Mouse (Mus musculus) neural tube, embryonic 10.5 days (tissue): ENCODE data around the gene Plbd2.

ENCODE experiments used
- DNase-seq: peaks from one replicate; pipeline ENCODE4 v3.0.0-alpha.2; 2017; ENCODE audit warnings: low spot score; ENCODE audit errors: extremely low spot score

Plbd2 gene

DNA sequence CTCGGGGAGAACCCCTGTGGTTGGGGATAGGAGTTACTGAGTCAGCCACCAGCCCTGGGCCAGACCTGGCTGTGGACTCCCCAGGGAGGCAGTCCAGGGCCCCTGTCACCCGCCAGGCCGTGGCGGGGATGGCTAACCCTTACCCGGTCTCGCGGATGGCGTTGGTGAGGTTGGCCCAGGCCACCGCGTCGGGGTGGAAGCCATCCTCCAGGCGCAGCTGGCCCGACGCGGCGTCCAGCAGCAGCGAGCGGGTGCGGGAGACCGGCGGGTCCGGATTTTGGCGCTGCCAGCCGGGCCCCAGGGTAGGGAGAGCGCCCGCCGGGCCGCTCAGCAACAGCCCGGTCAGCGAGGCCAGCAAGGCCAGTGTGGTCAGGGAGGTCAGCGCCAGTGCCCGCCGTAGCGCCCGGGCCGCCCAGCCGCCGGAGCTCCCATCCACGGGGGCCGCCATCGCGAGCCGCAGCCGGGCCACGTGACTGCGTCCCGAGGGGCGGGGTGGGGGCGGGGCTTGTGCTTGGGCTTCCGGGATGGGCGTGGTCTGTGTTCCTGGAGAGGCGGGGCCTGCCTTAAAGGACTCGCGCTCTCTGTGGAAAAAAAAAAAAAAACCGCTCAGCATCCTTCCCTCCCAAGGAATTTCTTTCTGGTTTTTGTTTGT is at the start of gene Plbd2:
TSS of gene Plbd2 (minus strand) at position 482 of the 652 bp plus-strand sequence.
- DNase-seq = peak; percentile 99

DNA sequence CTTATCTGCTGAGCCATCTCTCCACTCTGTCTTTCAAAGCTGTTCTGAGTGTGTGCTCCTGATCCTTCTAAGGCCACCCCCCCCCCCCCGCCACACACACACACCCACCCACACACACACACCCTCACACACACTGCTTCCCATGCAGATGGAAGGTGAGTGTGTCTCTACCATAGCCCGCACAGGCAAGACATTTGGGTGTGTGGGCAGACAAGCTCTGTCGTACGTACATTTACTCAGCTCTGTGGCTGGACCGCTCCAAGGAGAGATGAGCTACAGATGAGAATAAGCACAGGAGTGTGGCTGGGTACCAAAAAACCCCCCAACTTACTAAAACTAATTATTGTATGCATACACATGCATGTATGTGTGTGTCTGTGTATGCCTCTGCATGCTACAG is 47.2 kb upstream of the Plbd2 start:
- no peak for DNase-seq

DNA sequence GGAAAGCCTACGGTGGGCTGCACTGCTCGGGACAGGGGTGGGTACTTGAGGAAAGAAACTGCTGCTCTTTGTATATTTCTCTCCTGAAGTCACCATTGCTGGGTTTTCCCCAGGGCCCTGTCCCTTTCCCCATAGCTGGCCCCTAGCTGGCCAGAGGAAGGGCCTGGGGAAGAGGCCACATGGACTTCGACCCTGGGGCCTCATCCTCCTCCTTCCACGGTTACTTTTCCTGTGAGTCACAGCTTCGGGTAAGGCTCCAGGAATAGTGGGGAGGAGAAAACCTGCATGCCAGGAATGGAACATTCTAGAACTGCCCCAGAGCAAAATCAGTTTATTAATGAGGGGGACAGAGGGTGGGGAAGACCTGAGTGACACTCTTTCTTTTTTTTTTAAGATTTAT is 46.7 kb upstream of the Plbd2 start:
- no peak for DNase-seq

DNA sequence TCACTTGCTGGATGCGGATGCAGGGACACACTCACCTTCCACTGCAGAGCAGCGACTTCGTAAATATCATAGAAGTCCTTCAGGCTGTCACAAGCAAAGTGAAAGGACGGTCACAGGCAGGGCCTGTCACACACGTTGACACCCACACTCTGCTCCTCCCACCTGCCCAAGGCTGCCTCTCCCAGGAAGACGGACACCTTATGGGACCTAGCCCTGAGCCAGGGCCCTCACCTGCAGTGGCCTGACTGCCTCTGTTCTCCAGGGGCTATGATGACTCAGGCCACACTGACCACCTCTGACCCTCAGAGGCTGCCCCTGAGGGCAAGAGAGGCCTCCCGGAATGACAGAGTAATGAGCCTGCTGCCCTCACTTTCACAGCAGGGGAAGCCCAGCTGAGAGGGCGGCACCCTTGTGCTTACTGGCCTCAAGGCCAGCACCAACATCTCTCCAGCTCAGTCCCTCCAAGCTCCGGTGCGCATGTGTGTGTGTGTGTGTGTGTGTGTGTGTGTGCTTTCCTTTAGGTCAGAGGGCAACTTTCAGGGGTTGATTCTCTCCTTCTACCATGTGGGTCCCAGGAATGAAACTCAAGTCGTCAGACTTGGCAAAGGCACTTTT is 44.9 kb upstream of the Plbd2 start:
- no peak for DNase-seq

DNA sequence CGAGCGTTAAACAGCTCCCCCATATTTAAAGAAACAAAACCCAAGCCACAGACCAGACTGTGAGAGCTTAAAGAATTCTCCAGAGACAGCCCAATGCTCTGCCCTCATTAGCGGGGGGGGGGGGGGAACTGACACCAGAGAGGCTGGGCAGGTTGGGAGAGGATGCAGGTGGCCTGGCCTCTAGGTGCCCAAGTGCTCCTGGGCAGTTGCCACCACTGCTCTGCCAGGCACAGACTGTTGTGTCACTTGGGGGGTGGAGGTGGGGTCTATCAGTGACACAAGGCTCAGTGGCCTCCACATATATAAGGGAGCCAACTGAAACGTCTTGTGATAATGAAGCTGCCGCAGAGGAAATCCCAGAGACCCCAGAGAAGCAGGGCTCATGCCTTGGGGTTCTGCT is 33.2 kb upstream of the Plbd2 start:
- no peak for DNase-seq

DNA sequence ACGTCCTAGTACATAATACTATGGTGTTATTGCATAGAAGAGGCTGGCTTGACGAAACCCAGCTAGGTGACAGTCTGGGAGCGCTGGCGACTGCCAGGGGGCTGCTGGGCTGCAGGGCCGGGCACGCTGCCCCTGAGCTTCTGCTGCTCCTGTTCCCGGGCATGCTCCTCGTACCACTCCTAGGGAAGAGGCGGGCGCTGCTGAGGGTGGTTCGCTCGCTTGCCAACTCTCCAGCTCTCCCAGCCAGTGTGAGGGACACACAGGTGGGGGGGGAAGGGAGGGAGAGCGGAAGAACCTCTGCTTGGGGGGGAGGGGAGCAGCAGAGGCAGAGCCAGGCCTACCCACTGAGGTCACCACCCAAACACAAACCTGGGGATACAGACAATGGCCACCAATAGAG is 32.6 kb upstream of the Plbd2 start:
- DNase-seq = no peak

DNA sequence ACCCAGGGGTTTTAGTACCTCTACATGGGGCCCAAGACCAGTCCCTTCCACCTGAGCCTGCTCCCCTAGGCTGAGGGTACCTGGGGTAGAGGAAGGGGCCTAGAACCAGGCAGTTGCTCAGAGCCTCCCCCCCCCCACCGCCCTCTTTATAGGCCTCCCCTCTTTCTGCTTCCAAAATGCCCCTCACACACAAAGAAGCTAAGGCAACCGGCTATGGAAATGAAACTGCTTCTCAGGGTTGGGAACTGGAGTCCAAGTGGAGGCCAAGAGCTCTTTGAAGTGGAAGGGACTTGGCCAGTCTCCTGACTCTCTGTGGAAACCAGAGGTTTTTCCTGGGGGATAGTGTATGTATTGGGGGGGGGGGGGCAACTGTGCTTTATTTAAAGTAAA is 31.3 kb upstream of the Plbd2 start:
- DNase-seq = no peak

DNA sequence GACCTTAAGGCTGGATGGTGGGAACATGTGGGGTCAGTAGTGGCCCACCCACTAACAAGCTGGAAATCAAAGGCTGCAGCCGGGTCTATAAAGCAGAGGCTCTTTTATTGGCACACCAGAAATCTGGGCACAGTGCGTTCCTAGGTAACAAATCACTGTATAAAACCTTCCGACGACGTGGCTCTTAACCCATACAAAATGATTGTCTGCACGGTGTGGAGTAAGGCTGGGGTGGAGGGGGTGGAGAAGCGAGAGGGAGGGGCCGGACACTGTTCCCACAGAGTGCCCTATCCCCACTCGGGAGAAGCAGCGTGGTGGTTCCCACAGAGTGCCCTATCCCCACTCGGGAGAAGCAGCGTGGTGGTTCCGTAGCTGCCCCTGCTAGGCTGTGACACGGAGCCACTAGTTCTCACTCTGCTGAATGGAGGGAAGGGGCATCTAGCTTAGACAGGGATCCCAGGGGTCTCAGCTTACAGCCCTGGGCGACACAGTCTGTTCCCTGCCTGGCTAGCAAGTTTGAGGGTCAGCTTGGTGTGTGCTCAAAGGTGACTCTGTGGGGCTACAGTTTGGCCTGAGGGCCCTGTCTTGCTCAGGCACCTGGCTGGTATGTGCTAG is 30.8 kb upstream of the Plbd2 start:
- no peak for DNase-seq

DNA sequence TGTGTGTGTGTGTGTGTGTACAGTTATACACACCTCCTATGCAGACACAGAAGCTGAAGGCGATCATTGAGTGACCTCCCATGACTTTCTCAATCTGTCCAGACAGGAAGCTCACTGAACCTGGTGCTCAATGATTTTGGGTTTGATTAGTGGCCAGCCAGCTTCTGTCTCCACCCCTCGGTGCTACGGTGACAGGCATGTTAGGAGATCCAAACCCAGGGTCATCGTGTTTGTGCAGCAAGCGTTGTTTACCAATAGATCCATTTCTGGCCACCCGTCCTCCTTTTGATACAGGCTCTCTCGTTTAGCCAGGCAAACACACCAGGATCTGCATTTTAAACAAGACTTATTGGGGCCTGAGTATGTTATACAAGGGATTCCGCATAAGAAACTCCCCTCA is 28.2 kb upstream of the Plbd2 start:
- no peak for DNase-seq

DNA sequence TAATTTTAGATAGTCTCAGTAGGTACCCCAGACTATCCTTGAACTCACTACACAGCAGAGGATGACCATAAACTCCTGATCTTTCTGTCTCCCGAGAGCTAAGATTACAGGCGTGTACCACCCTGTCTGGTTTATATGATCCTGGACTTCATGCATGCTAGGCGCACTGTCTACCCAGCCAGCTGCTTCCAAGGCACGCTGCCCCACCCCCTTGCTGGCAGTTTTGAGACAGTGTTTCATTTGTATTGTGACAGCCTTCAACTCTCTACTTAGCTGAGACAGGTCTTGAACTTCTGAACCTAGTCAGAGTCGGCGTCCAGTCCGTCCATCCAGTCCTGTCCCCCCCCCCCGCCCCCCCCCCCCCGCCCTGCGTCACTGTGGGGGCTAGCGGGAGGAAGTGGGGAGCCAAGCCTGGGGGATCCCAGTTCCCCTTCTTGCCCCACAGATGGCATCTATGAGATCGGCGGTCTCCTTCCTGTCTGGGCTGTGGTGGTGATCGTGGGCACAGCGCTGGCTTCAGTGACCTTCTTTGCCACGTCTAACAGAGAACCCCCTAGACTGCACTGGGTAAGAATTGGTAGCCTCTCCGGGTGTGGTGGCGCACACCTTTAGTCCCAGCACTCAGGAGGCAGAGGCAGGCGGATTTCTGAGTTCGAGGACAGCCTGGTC is 24.0 kb upstream of the Plbd2 start:
- DNase-seq = no peak

DNA sequence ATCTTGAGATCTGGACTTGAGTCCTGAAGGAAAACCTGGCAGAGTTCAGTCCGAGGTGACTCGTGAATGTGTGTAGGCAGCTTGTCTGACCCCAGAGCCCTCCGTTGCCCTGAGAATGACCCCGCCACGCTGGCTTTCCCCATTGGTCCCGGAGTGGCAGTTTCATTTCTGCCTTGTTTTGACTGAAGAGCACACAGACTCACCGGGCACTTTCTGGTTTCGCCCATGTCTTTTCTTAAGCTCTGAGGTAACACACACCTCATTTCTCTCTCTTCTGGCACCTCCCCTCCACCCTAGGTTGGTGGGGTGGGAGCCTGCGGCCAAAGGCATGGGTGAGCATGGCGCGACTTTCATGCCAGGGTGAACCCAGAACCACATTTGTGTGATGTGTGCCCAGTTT is 22.9 kb upstream of the Plbd2 start:
- no peak for DNase-seq

DNA sequence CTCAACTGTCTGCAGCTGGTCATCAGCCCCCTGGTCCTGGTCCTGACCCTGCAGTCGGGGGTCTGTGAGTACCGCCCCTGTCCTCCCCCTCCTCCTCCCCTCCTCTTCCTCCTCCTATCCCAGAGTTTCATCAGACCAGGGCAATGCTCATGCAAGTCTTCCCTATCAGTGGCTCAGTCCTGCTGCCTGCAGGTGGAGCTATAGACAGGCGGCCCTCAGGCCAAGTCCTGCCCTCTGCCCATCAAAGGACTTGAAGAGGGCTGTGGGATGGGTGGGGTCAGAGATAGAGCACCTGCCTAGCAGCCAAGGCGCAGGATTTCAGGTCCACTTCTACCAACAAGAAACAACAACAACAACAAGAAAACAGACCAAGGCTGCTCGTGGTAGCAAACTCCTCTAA is 22.3 kb upstream of the Plbd2 start:
- no peak for DNase-seq

DNA sequence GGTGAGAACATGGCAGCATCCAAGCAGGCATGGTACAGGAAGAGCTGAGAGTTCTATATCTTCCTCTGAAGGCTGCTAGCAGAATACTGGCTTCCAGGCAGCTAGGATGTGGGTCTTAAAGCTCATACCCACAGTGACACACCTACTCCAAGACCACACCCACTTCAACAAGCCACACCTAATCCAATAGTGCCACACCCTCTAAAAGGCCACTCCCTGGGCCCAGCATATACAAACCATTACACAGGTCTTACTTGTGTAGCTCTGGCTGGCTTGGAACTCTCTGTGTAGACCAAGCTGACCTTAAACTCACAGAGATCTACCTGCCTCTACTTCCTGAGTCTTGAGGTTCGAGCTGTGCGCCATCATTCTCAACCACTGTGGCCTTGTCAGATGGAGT is 21.3 kb upstream of the Plbd2 start:
- no peak for DNase-seq

DNA sequence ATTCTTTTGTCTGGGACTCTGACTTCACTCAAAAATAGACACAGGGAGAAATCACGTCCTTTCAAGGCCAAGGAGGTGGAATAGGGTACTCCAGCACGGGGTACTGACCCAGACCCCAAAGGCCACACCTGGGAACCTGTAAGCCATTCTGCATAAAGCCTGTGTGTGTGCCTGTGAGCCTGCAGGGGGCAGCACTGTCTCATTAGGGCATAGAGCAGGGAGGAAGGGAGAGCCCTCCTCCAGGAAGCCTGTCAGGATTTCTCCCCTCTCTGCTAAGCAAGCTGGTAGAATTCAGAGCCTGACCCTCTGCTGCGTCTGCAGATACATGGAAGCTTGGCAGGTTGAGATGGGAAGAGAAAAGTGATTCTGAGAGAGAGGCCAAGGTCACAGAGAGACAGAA is 19.2 kb upstream of the Plbd2 start:
- no peak for DNase-seq

DNA sequence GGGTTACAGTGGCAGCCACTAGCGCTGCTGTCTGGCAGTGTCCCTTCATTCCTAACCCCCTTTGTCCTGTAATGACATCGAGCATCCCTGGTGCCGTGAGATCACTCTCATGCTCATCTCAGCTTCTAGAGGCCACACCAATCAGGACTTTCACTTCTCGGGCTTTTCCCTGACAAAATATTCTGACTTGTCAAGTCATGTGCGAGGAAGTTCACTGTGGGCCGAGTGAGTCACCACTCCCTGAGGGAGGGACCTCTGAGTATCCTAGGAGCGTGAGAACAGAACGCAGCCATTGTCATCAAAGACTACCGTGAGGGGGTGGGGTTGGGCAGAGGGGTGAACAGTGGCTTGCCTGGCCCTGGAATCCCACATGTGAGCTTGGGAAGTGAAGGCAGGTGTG is 14.1 kb upstream of the Plbd2 start:
- DNase-seq = no peak

DNA sequence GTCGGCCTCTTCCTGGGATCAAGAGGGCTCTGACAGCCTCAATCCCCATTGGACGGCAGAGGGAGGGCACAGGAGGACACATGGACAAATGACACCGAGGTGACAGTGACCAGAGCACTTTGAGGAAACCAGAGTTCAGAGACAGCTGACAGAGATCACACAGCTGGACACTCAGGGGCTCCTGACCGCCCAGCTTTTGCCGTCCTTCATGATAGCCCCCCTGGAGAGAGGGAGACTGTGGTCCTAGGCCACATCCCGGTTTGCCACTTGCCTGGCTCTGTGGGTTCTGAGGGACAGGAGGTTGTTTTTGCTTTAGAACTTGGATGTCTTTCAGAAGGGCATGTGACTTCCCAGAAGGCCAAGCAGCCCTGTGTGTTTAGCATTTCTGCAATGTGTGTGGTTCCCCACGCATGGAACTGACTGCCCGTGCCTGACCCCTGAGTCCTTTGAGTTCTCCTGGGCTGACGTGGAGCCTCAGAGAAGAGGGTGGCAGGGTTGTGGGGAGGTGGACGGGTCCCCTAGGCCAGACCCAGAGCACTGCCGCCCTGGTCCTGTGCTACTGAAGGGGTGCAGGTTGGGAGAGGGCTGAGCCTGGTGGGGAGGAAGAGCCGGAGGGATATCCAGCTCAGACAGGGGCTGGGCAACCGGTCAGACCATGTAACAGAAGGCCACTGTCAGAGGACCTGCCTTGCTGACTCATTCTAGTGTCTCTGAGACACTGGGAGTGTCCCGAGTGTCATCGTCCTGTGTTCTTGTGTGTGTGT is 13.0 kb upstream of the Plbd2 start:
- no peak for DNase-seq

DNA sequence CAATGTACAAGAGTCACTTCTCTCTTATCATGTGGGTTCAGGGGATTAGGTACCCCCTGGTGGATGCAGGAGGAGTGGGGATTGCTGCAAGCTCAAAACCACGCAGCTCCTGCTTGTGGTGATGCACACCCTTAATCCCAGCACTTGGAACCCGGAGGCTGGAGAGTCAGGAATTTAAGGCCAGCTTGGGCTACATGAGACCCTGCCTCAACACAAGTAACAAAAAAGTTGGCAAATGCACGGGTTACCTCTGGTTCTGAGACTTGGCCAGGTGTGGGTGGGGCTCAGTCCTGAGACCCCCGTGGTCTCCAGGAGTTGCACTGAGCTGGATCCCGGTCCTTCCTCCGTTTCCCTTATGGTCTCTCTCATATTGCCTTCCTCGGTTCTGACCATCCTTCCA is 12.0 kb upstream of the Plbd2 start:
- DNase-seq = no peak

DNA sequence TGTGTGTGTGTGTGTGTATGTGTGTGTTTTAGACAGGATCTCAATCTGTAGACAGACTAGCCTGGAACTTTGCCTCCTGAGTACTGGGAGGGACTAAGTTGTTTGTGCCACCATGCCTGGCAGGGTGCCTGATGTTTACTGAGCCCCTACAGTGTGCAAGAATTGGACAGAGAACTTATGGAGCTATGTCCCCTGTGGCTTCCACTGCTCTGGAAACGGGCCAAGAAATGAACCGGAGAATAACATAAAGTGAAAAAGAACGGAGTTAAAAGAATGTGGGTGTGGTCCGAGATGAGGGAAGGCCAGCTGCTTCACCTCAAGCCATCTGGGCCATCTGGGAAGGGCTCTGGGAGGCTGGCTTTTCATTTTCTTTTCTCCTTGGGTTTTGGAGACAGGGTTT is 11.3 kb upstream of the Plbd2 start:
- DNase-seq = no peak

DNA sequence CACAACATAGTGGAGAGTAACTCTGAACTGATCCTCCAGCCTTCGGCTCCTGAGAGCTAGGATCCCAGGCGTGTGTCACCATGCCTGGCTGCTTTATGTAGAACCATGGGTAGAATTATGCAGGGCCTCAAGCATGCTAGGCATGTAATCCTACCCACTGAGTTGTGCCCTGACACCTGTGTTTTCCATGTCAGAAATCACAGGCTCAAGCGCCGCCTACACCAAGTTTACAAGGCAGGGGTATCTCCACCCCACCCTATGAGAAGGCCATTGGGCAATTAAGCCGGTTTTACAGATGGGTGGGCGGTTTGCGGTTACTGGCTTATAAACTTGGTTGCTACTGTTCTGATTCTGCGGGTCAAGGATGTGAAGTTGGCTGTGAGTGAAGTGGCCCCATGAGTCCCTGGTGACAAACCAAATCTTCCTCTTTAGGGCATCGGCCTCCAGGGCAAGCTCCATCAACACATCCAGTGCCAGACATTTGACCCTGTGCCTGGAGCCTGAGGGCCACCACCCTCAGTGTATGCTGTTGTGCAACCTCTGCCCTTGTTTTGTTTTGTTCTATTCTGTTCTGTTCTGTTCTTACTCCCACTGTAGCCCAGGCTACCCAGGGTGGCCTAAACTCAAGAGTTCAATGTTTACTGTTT is 10.7 kb upstream of the Plbd2 start:
- no peak for DNase-seq

DNA sequence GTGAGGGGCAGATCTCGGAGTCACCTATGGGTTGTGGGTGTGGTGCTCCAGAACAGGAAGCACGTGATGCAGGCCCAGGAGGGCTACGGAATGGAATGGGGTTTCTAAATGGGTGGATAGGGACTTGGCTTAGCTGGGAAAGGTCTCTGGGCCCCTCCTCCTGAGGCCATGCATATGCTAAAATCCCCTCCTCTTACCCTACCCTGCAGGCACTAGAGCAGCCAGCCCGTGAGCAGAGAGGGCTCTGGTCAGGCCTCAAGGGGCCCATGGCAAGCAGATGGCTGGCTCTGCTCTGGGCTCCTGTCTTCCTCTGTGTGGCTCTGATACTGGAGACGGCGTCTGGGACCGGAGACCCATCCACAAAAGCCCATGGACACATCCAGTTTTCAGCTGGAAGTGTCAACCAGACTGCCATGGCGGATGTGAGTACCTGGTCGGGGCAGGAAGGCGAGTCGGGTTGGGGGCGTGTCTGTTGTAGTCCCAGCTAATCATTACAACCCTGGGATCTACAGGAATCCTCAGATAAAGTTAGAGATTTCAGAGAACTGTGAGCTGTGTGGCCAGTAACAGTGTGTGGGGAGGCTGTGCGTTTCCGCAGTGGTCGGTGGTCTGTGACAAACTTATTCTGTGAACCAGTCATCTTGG is 9.6 kb upstream of the Plbd2 start:
- DNase-seq = no peak

DNA sequence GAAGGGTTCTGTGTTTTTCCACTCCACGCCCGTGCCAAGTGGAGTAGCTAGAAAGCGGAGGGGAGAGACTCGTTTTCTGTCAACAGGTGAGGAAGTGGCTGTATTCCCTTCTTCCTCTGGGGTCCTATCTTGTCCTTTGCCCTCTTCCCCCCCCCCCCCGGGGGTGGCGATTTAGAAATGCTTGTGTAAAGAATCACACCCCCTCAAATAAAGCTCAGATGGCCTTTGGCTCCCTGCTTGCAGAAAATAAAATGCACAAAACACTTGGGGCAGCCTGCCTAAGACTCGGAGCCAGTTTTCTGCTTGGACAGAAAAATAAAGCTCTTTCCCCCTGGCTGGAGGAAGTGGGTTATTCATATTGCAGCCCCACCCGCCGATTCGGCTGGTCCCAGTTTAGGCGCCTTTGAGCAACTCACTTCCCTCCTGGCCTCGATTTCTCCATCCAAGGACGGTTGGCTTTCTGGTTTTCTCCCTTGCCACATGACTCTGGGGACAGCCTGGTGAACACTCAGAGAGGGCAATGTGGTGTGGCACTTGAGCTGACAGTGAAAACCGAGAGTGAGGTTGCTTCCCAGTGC is 8.3 kb upstream of the Plbd2 start:
- no peak for DNase-seq
